Mouse (Mus musculus): ENCODE measurements around the gene Prkaa1.
A peak's percentile ranks its signal among the peaks of the same experiment; 100 is the strongest.

Gene Prkaa1

DNA sequence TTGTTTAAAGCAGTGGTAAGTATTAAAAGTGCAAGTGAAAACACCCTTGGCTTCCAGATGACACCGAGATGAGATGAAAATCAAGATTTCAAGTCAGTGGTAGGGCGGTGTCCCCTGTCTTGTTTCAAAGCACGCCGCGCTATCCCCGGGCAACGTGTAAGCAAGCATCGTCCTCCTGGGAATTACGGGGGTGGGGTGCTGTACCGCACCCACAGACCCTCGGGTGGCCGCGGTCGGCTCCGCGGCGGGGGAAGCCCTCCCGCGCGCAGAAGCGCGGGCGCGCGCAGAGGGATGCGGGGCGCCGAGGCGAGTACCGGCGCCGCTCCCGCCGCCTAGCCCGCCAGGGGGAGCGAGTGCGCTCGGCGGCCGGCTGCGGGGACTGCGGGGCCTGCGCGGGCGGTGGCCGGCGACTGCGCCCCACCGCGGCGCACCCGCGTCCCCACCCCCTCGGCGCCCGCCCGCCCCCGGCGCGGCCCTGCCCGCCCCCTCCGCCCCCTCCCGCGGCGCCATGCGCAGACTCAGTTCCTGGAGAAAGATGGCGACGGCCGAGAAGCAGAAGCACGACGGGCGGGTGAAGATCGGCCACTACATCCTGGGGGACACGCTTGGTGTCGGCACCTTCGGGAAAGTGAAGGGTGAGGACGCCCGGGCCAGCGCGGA, at the start of gene Prkaa1:
Gene Prkaa1 (plus strand): TSS at position 501 of the 660 bp plus-strand sequence.
- DNase-seq: peak; percentile 62

DNA sequence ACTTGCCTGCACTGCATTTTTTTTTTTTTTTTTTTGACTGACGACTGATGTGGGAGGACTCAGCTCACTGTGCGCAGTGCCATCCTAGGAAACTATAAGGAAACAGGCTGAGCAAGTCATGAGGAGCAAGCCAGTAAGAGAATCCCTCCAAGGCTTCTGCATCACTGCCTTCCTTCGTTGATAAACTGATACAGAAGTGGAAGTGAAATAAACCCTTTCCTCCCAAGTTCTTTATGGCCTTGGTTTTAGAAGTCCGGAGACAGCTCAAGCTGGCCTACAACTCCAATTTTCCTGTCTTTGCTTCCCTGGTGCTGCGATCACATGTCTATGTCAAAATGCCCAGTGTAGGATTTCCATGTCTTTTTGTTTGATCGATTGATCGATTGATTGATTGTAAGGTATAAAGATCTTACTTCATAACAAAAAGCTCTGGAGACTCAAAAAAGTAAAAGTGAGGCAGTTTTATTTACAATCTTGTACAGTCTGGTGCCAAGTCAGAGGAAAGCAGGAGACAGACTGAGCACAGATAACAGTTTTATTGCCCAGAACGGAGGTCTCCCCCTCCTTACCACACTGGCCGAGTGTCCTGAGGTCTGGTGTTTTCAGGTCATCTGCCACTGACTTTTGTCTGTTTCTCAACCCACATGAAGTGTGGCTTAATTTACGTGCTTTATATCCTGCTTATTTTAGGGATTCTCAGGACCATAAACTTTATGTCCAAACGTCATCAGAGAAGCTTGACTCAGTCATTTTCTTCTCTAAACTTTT, 47.9 kb upstream of the Prkaa1 start:
- DNase-seq: no peak

GRCm38 (mm10) chr15:5097376-5097775, 46.3 kb upstream of the Prkaa1 start:
- no peak for DNase-seq

- no peak for DNase-seq
These were observed 41.3 kb upstream of the Prkaa1 start for GRCm38 (mm10) chr15:5102312-5102711.

GRCm38 (mm10) chr15:5105891-5106290, 37.8 kb upstream of the Prkaa1 start:
- DNase-seq: no peak

GRCm38 (mm10) chr15:5106293-5106692, 37.4 kb upstream of the Prkaa1 start:
- peak; percentile 38 for DNase-seq

DNA sequence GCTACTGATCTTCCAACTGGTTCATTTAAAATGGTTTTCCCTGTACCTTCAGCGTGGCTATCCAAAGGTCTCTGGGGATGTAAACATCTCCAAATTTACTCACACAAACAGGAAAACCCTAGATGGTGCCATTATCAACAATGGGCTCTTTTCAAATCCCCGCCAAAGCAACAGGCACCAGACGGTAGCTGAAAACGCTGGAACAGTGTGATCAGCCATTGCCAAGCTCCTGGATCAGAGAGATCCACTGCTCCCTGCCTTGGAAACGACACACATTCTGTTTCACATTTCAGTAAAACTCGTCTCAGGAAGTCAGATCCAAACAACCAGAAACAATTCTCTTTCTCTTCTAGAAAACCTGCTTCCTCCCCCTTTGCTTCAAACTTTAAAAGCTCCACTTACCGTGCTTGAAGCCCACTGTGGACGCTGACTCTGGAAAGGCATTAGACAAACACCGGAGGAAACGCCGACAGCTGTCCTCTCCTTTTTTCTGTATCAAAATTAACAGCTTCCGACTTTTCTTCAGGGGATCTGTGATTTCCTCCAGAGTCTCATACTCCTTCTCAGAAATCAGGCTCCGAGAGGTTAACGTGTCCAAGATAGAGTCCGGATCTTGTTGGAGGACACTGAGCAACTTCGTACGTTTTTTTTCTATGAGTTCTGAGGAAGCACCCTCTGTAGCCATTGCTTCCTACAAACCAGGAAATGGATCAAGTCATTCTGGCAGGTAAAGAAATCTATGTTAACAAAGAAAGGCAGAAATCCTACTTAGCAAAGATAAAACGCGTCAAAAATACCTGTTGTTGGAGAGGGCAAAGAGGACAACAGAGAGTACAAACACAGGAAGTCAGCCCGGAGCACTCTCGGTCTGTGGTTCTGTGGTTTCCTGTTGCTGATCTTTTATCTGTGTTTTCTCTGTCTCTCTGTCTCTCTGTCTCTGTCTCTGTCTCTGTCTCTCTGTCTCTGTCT, 35.7 kb upstream of the Prkaa1 start, which contains the start of gene Card6:
Gene Card6 (minus strand): TSS at position 854 of the 969 bp plus-strand sequence.
- DNase-seq: peak; percentile 33

GRCm38 (mm10) chr15:5108655-5109040, 35.0 kb upstream of the Prkaa1 start:
- no peak for DNase-seq

DNA sequence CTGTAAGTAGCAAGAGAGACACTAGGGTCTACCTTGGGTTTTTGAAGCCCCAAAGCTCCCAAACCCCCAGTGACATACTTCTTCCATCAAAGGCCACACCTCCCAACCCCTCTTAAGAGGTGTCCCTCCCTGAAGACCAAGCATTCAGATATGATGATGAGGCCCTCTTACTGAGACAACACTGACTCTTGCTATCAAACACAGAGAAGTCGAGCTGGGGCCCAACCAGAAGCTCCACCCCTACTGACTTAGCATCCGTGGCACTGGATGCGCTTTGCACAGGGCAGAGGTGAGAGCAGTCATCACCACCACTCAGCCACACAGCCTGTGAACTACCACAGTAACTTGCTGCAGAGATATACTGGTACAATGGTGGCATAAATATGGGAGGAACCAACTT, 31.0 kb upstream of the Prkaa1 start:
- DNase-seq: no peak

DNA sequence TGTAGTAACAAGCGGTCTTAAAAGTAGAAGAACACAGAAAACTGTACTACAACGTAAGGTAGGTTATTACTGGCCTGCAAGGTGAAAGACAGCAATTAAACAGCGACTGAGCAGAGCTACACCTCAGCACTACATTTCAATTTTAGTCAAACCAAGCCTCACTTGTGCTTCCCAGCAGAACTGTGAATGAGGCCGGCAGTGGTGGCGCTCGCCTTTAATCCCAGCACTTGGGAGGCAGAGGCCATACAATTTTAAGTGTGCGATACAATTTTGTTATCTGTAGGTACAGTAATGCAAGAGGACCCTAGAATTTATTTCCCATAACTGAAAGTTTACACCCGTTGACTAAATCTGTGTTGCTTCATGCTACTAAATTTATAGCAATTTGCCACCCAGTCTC, 28.5 kb upstream of the Prkaa1 start:
- DNase-seq: no peak

- peak; percentile 99 for DNase-seq
These were observed 27.2 kb upstream of the Prkaa1 start, which contains the start of gene Rpl37 for GRCm38 (mm10) chr15:5116270-5117030. Gene Rpl37, plus strand, starts transcription at chr15:5116645.

DNA sequence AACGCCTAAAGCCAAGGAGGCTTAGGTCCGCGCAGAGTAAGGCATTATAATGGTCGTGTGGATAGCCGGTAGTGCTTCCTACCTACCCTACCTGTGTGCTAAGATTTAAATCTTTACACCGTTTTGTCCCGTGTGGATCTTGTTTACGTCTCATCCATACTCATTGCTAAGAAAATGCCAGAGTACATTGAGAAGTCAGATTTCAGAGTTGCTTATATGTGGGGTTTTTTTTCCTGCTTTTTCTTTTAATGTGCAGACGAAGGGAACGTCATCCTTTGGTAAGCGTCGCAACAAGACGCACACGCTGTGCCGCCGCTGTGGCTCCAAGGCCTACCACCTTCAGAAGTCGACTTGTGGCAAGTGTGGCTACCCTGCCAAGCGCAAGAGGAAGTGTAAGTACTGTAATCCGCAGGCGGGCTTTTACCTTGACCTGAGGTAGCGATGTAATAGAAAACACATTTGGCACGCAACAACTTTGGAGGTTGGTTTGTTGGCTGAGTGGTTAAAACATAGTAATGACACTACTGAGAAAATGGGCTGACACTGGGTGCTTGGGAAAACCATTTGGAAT, 26.5 kb upstream of the Prkaa1 start:
- DNase-seq: peak; percentile 33

DNA sequence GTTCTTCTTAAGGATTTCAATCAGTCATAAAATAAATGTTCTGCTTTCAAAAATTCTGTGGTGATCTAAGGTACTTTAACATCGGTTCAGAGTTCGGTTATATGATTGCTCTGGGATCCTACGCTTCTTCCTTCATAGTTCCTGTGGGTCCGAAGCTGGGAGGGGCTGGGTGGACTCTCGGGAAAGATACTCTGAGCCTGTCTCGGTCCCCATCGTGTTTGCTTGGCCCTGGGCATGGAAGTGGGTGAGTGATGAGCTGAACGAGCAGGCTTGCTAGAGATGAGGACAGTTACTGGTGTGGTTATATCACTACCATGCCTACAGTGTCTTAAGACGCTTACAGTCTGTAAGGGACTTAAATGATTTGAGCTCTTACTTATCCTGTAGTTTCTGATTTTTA, 25.0 kb upstream of the Prkaa1 start:
- no peak for DNase-seq

GRCm38 (mm10) chr15:5119192-5119591, 24.5 kb upstream of the Prkaa1 start:
- no peak for DNase-seq

DNA sequence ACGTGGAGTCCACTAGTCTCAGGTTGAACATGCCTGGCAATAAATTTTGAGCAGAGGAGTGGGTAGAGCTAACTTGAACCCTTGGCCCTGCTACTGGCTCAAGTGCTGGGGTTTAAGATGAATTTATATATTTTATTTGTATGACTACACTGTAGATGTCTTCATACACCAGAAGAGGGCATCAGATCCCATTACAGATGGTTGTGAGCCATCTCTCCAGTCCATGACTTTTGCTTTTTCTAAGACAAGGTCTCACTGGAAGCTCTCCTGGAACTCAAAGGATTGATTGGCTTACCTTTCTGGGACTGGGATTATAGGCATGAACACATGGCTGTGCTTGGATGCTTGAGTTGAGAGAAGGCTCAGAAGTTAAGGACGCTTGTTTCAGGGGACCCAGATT, 24.0 kb upstream of the Prkaa1 start:
- no peak for DNase-seq

DNA sequence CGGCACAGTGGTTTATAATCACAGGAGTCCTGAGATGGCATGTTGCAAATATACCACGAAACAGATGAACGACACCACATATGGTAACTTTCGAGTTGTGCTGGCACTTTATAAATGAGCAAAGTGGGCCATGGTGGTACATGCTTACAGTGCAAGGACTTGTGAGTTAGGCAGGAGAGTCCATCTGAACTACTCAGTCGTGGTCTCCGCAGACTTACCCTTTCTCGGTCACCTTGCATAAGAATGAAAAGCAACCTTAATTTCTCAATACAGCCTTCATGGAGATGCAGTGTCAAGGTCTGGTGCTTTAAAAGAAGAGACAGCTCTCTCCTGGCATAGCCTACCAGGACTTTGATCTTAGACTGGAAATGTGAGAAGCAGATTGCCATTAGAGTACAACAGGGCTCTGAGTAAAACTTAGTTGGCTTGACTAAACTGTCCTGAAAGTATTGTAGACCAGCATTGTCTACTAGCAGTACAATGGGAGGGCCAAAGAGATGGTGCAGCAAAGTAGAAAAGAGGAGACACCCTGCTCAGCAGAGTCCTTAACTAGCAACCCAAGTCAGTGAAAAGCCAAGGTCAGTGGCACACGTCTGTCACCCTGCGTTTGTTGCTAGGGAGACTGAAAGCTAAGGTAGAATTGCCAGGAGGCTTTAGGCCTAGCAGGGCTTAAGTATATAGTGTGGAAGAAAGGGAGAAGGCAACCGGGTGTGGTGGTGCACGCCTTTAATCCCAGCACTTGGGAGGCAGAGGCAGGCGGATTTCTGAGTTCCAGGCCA, 21.9 kb upstream of the Prkaa1 start:
- DNase-seq: peak; percentile 31

- no peak for DNase-seq
These were observed 17.2 kb upstream of the Prkaa1 start for GRCm38 (mm10) chr15:5126456-5126855.

DNA sequence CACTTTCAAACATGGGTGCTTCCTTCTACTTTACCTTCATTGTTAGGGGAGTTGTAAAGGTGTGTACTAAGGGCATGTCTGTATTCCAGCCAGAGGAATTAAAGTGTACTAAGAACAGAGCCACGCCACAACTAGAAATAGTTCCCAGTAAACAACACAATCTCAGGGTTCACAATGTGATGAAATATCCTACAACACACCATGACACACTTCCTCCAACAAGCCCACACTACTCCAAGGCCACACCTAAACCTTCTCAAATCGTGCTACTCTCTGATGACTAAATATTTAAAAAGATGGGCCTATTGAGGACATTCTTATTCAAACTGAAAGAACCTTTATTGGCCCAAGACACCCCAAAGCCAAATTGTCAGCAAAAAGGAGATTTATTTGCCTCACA, 16.2 kb upstream of the Prkaa1 start:
- DNase-seq: no peak

GRCm38 (mm10) chr15:5128176-5128940, 15.3 kb upstream of the Prkaa1 start:
- DNase-seq: no peak

DNA sequence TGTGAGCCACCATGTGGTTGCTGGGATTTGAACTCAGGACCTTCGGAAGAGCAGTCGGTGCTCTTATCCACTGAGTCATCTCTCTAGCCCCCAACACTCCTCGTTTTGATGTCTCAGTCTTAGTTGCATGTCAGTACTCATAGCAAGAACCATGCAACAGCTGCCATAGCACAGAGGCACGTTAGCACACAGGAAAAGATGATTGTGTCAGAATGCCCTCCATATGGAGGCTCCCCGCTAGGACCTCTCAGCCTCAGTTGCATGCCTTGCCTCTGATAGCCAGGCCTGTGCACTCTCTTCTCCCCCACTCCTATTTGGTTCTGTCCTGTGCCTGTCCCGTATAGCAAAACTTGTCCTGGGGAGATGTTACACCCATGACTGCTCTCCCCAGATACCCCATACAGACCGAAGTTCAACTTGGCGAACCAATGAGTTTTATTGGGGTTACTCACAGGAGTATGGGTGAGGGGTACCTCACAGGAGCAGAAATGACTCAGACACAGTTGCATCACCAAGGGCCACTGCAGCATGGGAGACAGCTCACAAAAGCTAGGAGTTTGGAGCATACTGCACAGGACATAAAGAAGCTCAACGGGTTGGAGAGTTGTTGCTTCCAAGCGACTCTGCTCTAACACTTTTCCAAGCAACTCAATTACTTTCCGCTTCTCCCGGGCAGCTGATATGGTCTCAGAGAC, 14.4 kb upstream of the Prkaa1 start:
- DNase-seq: no peak

All from kidney, adult 9 months (tissue).